25 mouse cellular contexts compared by ENCODE assay signal in genomic region chr9:101883295-101883694, GRCm38 (mm10). TPM values are rescaled to one million over a fixed set of nuclear protein-coding genes. Genes with fewer than 3 reads are reported as not detected.
A peak's percentile ranks its signal among the peaks of the same experiment; 100 is the strongest.
DNase-seq lines count a peak whose midpoint lies in the region; ATAC-seq lines count a peak whose summit lies in the region.
"Had no signal": no experiment of that assay in that cellular context is flagged by ENCODE, and none has a peak within 500 bp of the region (broad histone marks: within the 10 kb centered on the region; RNA-seq: fewer than 3 reads in every experiment).

No protein-coding gene starts in this region.

- H3K27ac ChIP-seq in embryonic facial prominence, embryonic 10.5 days (replicated peaks) = no peak overlapping the region
- H3K27ac ChIP-seq: embryonic facial prominence, embryonic 15.5 days; heart, adult 2 months; limb, embryonic 12.5 days; liver, embryonic 12.5 days; lung, embryonic 15.5 days had no signal

- no peaks in the 10 kb centered on the region for H3K4me1 ChIP-seq in embryonic facial prominence, embryonic 10.5 days
- H3K4me1 ChIP-seq: embryonic facial prominence, embryonic 15.5 days; limb, embryonic 12.5 days; liver, embryonic 12.5 days; lung, embryonic 15.5 days; megakaryocyte, embryonic 14.5 days had no signal

- no peaks in the 10 kb centered on the region for H3K9me3 ChIP-seq in embryonic facial prominence, embryonic 10.5 days
- H3K9me3 ChIP-seq: embryonic facial prominence, embryonic 15.5 days; limb, embryonic 12.5 days; liver, embryonic 12.5 days; lung, embryonic 15.5 days; megakaryocyte, embryonic 14.5 days had no signal

- DNase-seq in left cerebral cortex, postnatal 4 days = peak; percentile 55
- no peak for DNase-seq in left cerebral cortex, adult 18-20 months (ENCODE audit: low spot score in 2 of 2)
- DNase-seq in cerebellum, adult 18-20 months = peak; percentile 74 to 80
- DNase-seq in cerebellum, postnatal 25 days = peak; percentile 85
- DNase-seq in heart, adult 9 months (ENCODE audit: low spot score in 2 of 2) = no peak
- DNase-seq in embryonic facial prominence, embryonic 10.5 days (ENCODE audit: low spot score) = no peak
- DNase-seq: adrenal gland, adult 2 months; embryo, embryonic 11 days; gastrocnemius, postnatal 10 days; heart, adult 2 months; kidney, adult 8-10 months; kidney, postnatal 14 days; retina, postnatal 1 day; thymus, postnatal 14 days had no signal

- no peaks in the 10 kb centered on the region for H3K36me3 ChIP-seq in embryonic facial prominence, embryonic 10.5 days (replicated peaks)
- H3K36me3 ChIP-seq: embryonic facial prominence, embryonic 15.5 days; limb, embryonic 12.5 days; liver, embryonic 12.5 days; lung, embryonic 15.5 days had no signal

- ATAC-seq in cerebellum, adult (ENCODE audit: insufficient number of reproducible peaks, low FRiP score, low TSS enrichment) = peak; percentile 85
- ATAC-seq: liver, embryonic 12.5 days had no signal

- no peak overlapping the region for H3K4me3 ChIP-seq in embryonic facial prominence, embryonic 10.5 days
- H3K4me3 ChIP-seq: embryonic facial prominence, embryonic 15.5 days; heart, adult 2 months; limb, embryonic 12.5 days; liver, embryonic 12.5 days; lung, embryonic 15.5 days; megakaryocyte, embryonic 14.5 days had no signal

- WGBS in embryonic facial prominence, embryonic 10.5 days = 67% methylated on average over 2 of the region's 2 CpGs

- intact Hi-C loops in left cerebral cortex, postnatal 4 days (cut with DNase I) = no loop called here

- no peaks in the 10 kb centered on the region for H3K27me3 ChIP-seq in embryonic facial prominence, embryonic 10.5 days (replicated peaks; ENCODE audit: low read depth, poor library complexity, severe bottlenecking)
- H3K27me3 ChIP-seq: embryonic facial prominence, embryonic 15.5 days; limb, embryonic 12.5 days; liver, embryonic 12.5 days; lung, embryonic 15.5 days; megakaryocyte, embryonic 14.5 days had no signal

RNA-seq across cellular contexts. Expression of gene 9630041A04Rik, which starts 21.7 kb away (rescaled TPM):
- total RNA-seq in left cerebral cortex, postnatal 4 days (2021) = not detected
- not detected for total RNA-seq in left cerebral cortex, adult 18-20 months (2021)
- polyA plus RNA-seq in embryonic facial prominence, embryonic 10.5 days (2016; fragmentation: Nextera tagmentation; extraction: Ambion mirVana) = not detected in 2 replicates
- total RNA-seq: adrenal gland, adult 2 months; gastrocnemius, postnatal 10 days; heart, adult 2 months; hematopoietic stem cell, adult 5-6 weeks; layer of hippocampus, adult 8-10 months had no signal
- polyA plus RNA-seq: adrenal gland, adult 2 months; C2C12; embryonic facial prominence, embryonic 15.5 days; heart, adult 2 months; heart, embryonic 16.5 days; limb, embryonic 12.5 days; liver, embryonic 12.5 days; lung, embryonic 15.5 days; testis, adult 2 months had no signal

Comparison
In these comparisons a context has a peak if more than half of its experiments do, and no peak if none do; other contexts are left out.
1. DNase-seq: peak in left cerebral cortex, postnatal 4 days (single experiment), cerebellum, adult 18-20 months (2 of 2) and cerebellum, postnatal 25 days (2 of 2); none in left cerebral cortex, adult 18-20 months (0 of 2), heart, adult 9 months (0 of 2) and embryonic facial prominence, embryonic 10.5 days (single experiment).